Mouse (Mus musculus): ENCODE measurements around the gene Cacna2d3. TPM values are rescaled to one million over a fixed set of nuclear protein-coding genes. Genes with fewer than 3 reads are reported as not detected.

Cacna2d3 gene
- polyA plus RNA-seq, 1 experiment from 2014 or later, result 1.9 TPM

- Histone ChIP-seq H3K27me3 (replicated peaks; ENCODE audit: low read depth, poor library complexity, severe bottlenecking) (no peaks in the 10 kb centered on the region), H3K4me3 (no peak overlapping the region), H3K27ac (replicated peaks) (no peak overlapping the region), H3K4me1 (peaks cover 30% of the 10 kb centered on the region), H3K36me3 (replicated peaks) (no peaks in the 10 kb centered on the region), H3K9me3 (no peaks in the 10 kb centered on the region)
- WGBS, result 47% methylated on average over 5 of the region's 5 CpGs
- peak; percentile 13 for DNase-seq (ENCODE audit: low spot score)
Measured at GRCm38 (mm10) chr14:29268609-29269008, 453.1 kb downstream of the Cacna2d3 start.

- peak; percentile 34 for DNase-seq (ENCODE audit: low spot score)
- Histone ChIP-seq H3K27ac (replicated peaks) (no peak overlapping the region), H3K9me3 (no peaks in the 10 kb centered on the region), H3K4me3 (no peak overlapping the region), H3K4me1 (peaks cover 30% of the 10 kb centered on the region), H3K27me3 (replicated peaks; ENCODE audit: low read depth, poor library complexity, severe bottlenecking) (no peaks in the 10 kb centered on the region), H3K36me3 (replicated peaks) (no peaks in the 10 kb centered on the region)
- 64% methylated on average over 5 of the region's 5 CpGs for WGBS
Measured at GRCm38 (mm10) chr14:29267233-29267874, 454.3 kb downstream of the Cacna2d3 start.

GRCm38 (mm10) chr14:29260621-29261020 is 461.0 kb downstream of the Cacna2d3 start:
- H3K27ac ChIP-seq (replicated peaks), result no peak overlapping the region
- WGBS, result 94% methylated on average over 1 of the region's 1 CpGs
- H3K9me3 ChIP-seq, result peaks cover 3% of the 10 kb centered on the region; the same call in 1 of the 2 replicates
- no peaks in the 10 kb centered on the region for H3K27me3 ChIP-seq (replicated peaks; ENCODE audit: low read depth, poor library complexity, severe bottlenecking)
- H3K4me1 ChIP-seq, result no peaks in the 10 kb centered on the region
- H3K36me3 ChIP-seq (replicated peaks), result no peaks in the 10 kb centered on the region
- no peak for DNase-seq (ENCODE audit: low spot score)
- no peak overlapping the region for H3K4me3 ChIP-seq

- DNase-seq (ENCODE audit: low spot score), result no peak
- H3K36me3 ChIP-seq (replicated peaks), result no peaks in the 10 kb centered on the region
- H3K4me1 ChIP-seq, result no peaks in the 10 kb centered on the region
- no peaks in the 10 kb centered on the region for H3K27me3 ChIP-seq (replicated peaks; ENCODE audit: low read depth, poor library complexity, severe bottlenecking)
- 74% methylated on average over 2 of the region's 2 CpGs for WGBS
- peaks cover 18% of the 10 kb centered on the region; the same call in 1 of the 2 replicates for H3K9me3 ChIP-seq
- no peak overlapping the region for H3K27ac ChIP-seq (replicated peaks)
- no peak overlapping the region for H3K4me3 ChIP-seq
Measured at GRCm38 (mm10) chr14:29243516-29243915, 478.1 kb downstream of the Cacna2d3 start.

GRCm38 (mm10) chr14:29238446-29238845 is 483.2 kb downstream of the Cacna2d3 start:
- WGBS, result 81% methylated on average over 3 of the region's 3 CpGs
- Histone ChIP-seq H3K4me1 (no peaks in the 10 kb centered on the region), H3K27ac (replicated peaks) (no peak overlapping the region), H3K9me3 (peaks cover 11% of the 10 kb centered on the region; the same call in 1 of the 2 replicates), H3K27me3 (replicated peaks; ENCODE audit: low read depth, poor library complexity, severe bottlenecking) (no peaks in the 10 kb centered on the region), H3K36me3 (replicated peaks) (no peaks in the 10 kb centered on the region), H3K4me3 (no peak overlapping the region)
- DNase-seq (ENCODE audit: low spot score), result no peak

- peaks cover 11% of the 10 kb centered on the region for H3K4me1 ChIP-seq
- no peak overlapping the region for H3K4me3 ChIP-seq
- no peak overlapping the region for H3K27ac ChIP-seq (replicated peaks)
- no peaks in the 10 kb centered on the region for H3K27me3 ChIP-seq (replicated peaks; ENCODE audit: low read depth, poor library complexity, severe bottlenecking)
- no peaks in the 10 kb centered on the region for H3K36me3 ChIP-seq (replicated peaks)
- H3K9me3 ChIP-seq, result no peaks in the 10 kb centered on the region
- 58% methylated on average over 19 of the region's 19 CpGs for WGBS
- DNase-seq (ENCODE audit: low spot score), result no peak
Measured at GRCm38 (mm10) chr14:29228976-29229716, 492.5 kb downstream of the Cacna2d3 start.

GRCm38 (mm10) chr14:29228471-29228870 is 493.2 kb downstream of the Cacna2d3 start:
- DNase-seq (ENCODE audit: low spot score), result no peak
- Histone ChIP-seq H3K4me3 (no peak overlapping the region), H3K9me3 (no peaks in the 10 kb centered on the region), H3K4me1 (peaks cover 11% of the 10 kb centered on the region), H3K27me3 (replicated peaks; ENCODE audit: low read depth, poor library complexity, severe bottlenecking) (no peaks in the 10 kb centered on the region), H3K36me3 (replicated peaks) (no peaks in the 10 kb centered on the region), H3K27ac (replicated peaks) (no peak overlapping the region)

- H3K4me3 ChIP-seq, result no peak overlapping the region
- no peak for DNase-seq (ENCODE audit: low spot score)
- WGBS, result 83% methylated on average over 2 of the region's 2 CpGs
- H3K36me3 ChIP-seq (replicated peaks), result no peaks in the 10 kb centered on the region
- peaks cover 11% of the 10 kb centered on the region for H3K4me1 ChIP-seq
- H3K9me3 ChIP-seq, result no peaks in the 10 kb centered on the region
- H3K27me3 ChIP-seq (replicated peaks; ENCODE audit: low read depth, poor library complexity, severe bottlenecking), result no peaks in the 10 kb centered on the region
- H3K27ac ChIP-seq (replicated peaks), result no peak overlapping the region
Measured at GRCm38 (mm10) chr14:29227959-29228358, 493.7 kb downstream of the Cacna2d3 start.

- no peak overlapping the region for H3K4me3 ChIP-seq
- no peak for DNase-seq (ENCODE audit: low spot score)
- 41% methylated on average over 2 of the region's 2 CpGs for WGBS
- no peaks in the 10 kb centered on the region for H3K36me3 ChIP-seq (replicated peaks)
- no peaks in the 10 kb centered on the region for H3K9me3 ChIP-seq
- H3K4me1 ChIP-seq, result peaks cover 11% of the 10 kb centered on the region
- H3K27me3 ChIP-seq (replicated peaks; ENCODE audit: low read depth, poor library complexity, severe bottlenecking), result no peaks in the 10 kb centered on the region
- H3K27ac ChIP-seq (replicated peaks), result no peak overlapping the region
Measured at GRCm38 (mm10) chr14:29225754-29226365, 495.8 kb downstream of the Cacna2d3 start.

- Histone ChIP-seq H3K4me1 (no peaks in the 10 kb centered on the region), H3K4me3 (no peak overlapping the region), H3K27me3 (replicated peaks; ENCODE audit: low read depth, poor library complexity, severe bottlenecking) (no peaks in the 10 kb centered on the region), H3K27ac (replicated peaks) (no peak overlapping the region), H3K9me3 (no peaks in the 10 kb centered on the region), H3K36me3 (replicated peaks) (no peaks in the 10 kb centered on the region)
- no peak for DNase-seq (ENCODE audit: low spot score)
- WGBS, result 92% methylated on average over 1 of the region's 1 CpGs
Measured at GRCm38 (mm10) chr14:29223012-29223411, 498.7 kb downstream of the Cacna2d3 start.

- no peak overlapping the region for H3K27ac ChIP-seq (replicated peaks)
- no peaks in the 10 kb centered on the region for H3K9me3 ChIP-seq
- H3K4me3 ChIP-seq, result no peak overlapping the region
- H3K4me1 ChIP-seq, result no peaks in the 10 kb centered on the region
- 81% methylated on average over 4 of the region's 4 CpGs for WGBS
- H3K27me3 ChIP-seq (replicated peaks; ENCODE audit: low read depth, poor library complexity, severe bottlenecking), result no peaks in the 10 kb centered on the region
- H3K36me3 ChIP-seq (replicated peaks), result no peaks in the 10 kb centered on the region
- no peak for DNase-seq (ENCODE audit: low spot score)
Measured at GRCm38 (mm10) chr14:29222191-29222882, 499.3 kb downstream of the Cacna2d3 start.

- 53% methylated on average over 1 of the region's 1 CpGs for WGBS
- no peaks in the 10 kb centered on the region for H3K4me1 ChIP-seq
- H3K27ac ChIP-seq (replicated peaks), result no peak overlapping the region
- H3K36me3 ChIP-seq (replicated peaks), result no peaks in the 10 kb centered on the region
- H3K4me3 ChIP-seq, result no peak overlapping the region
- H3K27me3 ChIP-seq (replicated peaks; ENCODE audit: low read depth, poor library complexity, severe bottlenecking), result no peaks in the 10 kb centered on the region
- DNase-seq (ENCODE audit: low spot score), result no peak
- H3K9me3 ChIP-seq, result no peaks in the 10 kb centered on the region
Measured at GRCm38 (mm10) chr14:29216106-29216505, 505.6 kb downstream of the Cacna2d3 start.
